Mouse (Mus musculus) cerebellum, postnatal 25 days (tissue): ENCODE data around the gene Wnt4.

ENCODE experiments used
- DNase-seq, 2 experiments: peaks; one replicate each; pipeline ENCODE4 v3.0.0; 2021; ENCODE audit warnings: mixed read lengths in 2 of 2

Gene Wnt4

GRCm38 (mm10) chr4:137306991-137307706 lies 29.9 kb downstream of the Wnt4 start:
- DNase-seq: no peak

GRCm38 (mm10) chr4:137308377-137308776 lies 31.1 kb downstream of the Wnt4 start:
- peak; percentile 53 to 54 for DNase-seq

GRCm38 (mm10) chr4:137313511-137313910 lies 36.2 kb downstream of the Wnt4 start:
- no peak for DNase-seq

GRCm38 (mm10) chr4:137314561-137314960 lies 37.3 kb downstream of the Wnt4 start:
- peak in 1 of 2 experiments; percentile 18 for DNase-seq

- no peak for DNase-seq
Measured at GRCm38 (mm10) chr4:137315061-137315460, 37.8 kb downstream of the Wnt4 start.

- no peak for DNase-seq
Measured at GRCm38 (mm10) chr4:137316027-137316770, 38.9 kb downstream of the Wnt4 start.

GRCm38 (mm10) chr4:137324926-137325325 lies 47.6 kb downstream of the Wnt4 start:
- DNase-seq: no peak

GRCm38 (mm10) chr4:137326494-137326893 lies 49.2 kb downstream of the Wnt4 start:
- DNase-seq: no peak

- no peak for DNase-seq
Measured at GRCm38 (mm10) chr4:137332051-137332450, 54.8 kb downstream of the Wnt4 start.

- peak in 1 of 2 experiments; percentile 26 for DNase-seq
Measured at GRCm38 (mm10) chr4:137336468-137336867, 59.2 kb downstream of the Wnt4 start.

GRCm38 (mm10) chr4:137339415-137339814 lies 62.1 kb downstream of the Wnt4 start:
- no peak for DNase-seq

- DNase-seq: no peak
Measured at GRCm38 (mm10) chr4:137342816-137343215, 65.5 kb downstream of the Wnt4 start.

GRCm38 (mm10) chr4:137345112-137345511 lies 67.8 kb downstream of the Wnt4 start:
- no peak for DNase-seq

GRCm38 (mm10) chr4:137345790-137346189 lies 68.5 kb downstream of the Wnt4 start:
- DNase-seq: no peak
